Mouse (Mus musculus) neural tube, embryonic 12.5 days (tissue): ENCODE results near the gene Htra3. TPM values are rescaled to one million over a fixed set of nuclear protein-coding genes. Genes with fewer than 3 reads are reported as not detected.

Source experiments
- ATAC-seq: fragments of 200-750 bp; cut with Nextera tagmentation; 2 replicates; pipeline ENCODE4 v1.8.0; 2017; ENCODE audit warnings: low read depth, mild to moderate bottlenecking, moderate TSS enrichment, moderate library complexity; ENCODE audit not compliant: low FRiP score
- H3K27ac ChIP-seq: fragments of 300-500 bp; sonication (generic); 2 replicates; pipeline ENCODE4 v1.5.1; 2016
- H3K27me3 ChIP-seq: fragments of 300-500 bp; sonication (generic); replicated peaks from 2 replicates; pipeline ENCODE4 v1.6.1; 2016; ENCODE audit warnings: mild to moderate bottlenecking
- H3K36me3 ChIP-seq: fragments of 300-500 bp; sonication (generic); 2 replicates; pipeline ENCODE4 v1.6.1; 2016; ENCODE audit warnings: mild to moderate bottlenecking
- H3K4me1 ChIP-seq: fragments of 300-500 bp; sonication (generic); 2 replicates; pipeline ENCODE4 v1.6.1; 2016
- H3K4me2 ChIP-seq: fragments of 300-500 bp; sonication (generic); replicated peaks from 2 replicates; pipeline ENCODE4 v1.6.1; 2016; ENCODE audit warnings: mild to moderate bottlenecking
- H3K4me3 ChIP-seq: fragments of 300-500 bp; sonication (generic); 2 replicates; pipeline ENCODE4 v1.5.1; 2016
- H3K9ac ChIP-seq: fragments of 300-500 bp; sonication (generic); 2 replicates; pipeline ENCODE4 v1.6.1; 2016; ENCODE audit warnings: mild to moderate bottlenecking
- H3K9me3 ChIP-seq: fragments of 300-500 bp; sonication (generic); 2 replicates; pipeline ENCODE4 v1.6.1; 2016; ENCODE audit warnings: mild to moderate bottlenecking
- WGBS: fragments of 180-500 bp; shearing (Covaris S2); methylation state at CpG from one replicate; pipeline ENCODE4 v1.1.7; 2016; 5-methylcytosine and 5-hydroxymethylcytosine counted together
- polyA plus RNA-seq: library from polyadenylated mRNA; unstranded; fragments of >200 nt; fragmentation: Nextera tagmentation; extraction: Ambion mirVana; gene quantifications from 2 replicates; pipeline ENCODE4 v1.2.1, GENCODE M21; 2016

Gene Htra3
- polyA plus RNA-seq, 1 experiment from 2014 or later = 9.5 TPM

DNA sequence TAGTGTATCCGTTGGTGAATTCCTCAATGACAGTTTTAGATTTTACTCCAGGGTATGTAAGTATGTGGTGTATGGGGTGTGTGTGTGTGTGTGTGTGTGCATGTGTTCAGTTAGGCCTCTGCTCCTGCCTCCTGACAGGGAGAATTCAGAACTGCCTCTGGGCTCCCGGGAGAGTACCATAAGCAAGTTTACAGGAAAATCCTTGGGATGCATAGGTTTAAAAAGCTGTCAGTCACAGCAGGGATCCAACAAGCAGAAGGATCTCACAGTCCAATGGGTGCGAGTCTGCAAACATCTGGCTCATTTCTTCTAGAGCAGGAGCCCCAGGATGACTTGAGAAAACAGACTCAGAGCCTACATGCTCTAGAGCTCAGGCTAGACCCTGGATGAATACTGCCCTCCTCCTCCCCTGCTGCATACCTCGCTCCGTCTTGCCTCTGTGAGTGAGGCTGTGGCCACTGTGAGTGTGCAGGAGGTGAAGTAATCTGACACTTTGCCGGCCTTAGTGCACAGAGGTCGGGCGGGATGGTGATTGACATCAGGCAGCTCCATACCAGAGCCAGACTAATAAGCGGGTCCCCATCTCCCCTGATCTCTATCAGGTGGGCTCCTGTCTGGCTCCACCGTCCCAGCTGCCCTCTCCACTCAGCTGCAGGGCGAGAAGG is 9.7 kb downstream of the Htra3 start:
- Histone ChIP-seq H3K27me3 (no peaks in the 10 kb centered on the region), H3K27ac (no peak overlapping the region), H3K36me3 (no peaks in the 10 kb centered on the region), H3K9ac (no peak overlapping the region), H3K9me3 (no peaks in the 10 kb centered on the region), H3K4me1 (peaks cover 13% of the 10 kb centered on the region), H3K4me2 (no peak overlapping the region), H3K4me3 (no peak overlapping the region)
- 38% methylated on average over 11 of the region's 11 CpGs for WGBS
- no peak for ATAC-seq

DNA sequence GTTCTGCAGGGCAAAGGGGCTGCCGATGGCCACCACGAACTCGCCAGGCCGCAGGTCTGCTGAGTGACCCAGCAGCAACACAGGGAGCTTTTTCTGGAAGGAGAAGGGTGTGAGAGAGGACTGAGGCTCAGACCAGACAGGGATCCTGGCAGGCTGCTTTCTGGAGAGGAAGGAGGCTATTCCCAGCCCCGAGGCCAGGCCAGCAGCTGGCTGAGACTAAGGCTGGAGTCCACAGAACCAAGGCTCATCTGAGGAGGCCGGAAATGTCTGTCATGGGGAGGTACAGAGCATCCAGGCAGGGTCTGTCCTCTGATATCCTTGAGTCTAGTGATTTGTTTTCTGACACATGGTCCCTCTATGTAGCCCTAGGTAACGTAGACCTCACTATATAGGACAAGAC is 13.4 kb downstream of the Htra3 start:
- Histone ChIP-seq H3K4me3 (no peak overlapping the region), H3K4me2 (no peak overlapping the region), H3K9me3 (no peaks in the 10 kb centered on the region), H3K36me3 (no peaks in the 10 kb centered on the region), H3K27ac (no peak overlapping the region), H3K4me1 (peaks cover 13% of the 10 kb centered on the region; the same call in 1 of the 2 replicates), H3K27me3 (no peaks in the 10 kb centered on the region), H3K9ac (no peak overlapping the region)
- 88% methylated on average over 7 of the region's 7 CpGs for WGBS
- ATAC-seq = no peak

DNA sequence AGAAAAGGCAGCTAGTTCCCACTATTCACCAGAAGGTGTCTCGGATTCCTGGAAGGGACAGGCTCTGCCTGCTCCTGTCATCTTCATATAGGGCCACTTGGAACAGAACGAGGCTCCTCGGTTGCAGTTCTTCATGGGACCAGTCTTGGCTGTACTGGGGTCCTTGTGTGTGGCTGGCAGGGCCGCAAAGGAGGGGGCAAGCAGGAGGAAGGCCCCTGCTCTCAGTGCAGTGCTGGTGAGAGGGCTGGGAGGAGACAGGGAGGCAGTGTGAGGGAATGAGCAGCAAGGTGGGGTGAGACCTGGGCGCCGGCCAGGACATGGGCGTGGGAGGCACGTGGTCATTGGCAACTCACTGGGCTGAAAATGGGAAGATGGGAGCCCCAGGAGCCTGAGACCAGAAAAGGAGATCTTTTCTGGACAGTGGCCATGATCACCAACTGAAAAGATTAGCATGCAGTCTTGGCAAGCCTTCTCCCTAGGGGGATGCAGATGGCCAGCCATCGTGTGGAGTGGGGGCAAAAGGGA is 17.5 kb downstream of the Htra3 start:
- Histone ChIP-seq H3K4me3 (no peak overlapping the region), H3K27me3 (no peaks in the 10 kb centered on the region), H3K36me3 (no peaks in the 10 kb centered on the region), H3K27ac (no peak overlapping the region), H3K4me2 (no peak overlapping the region), H3K9me3 (no peaks in the 10 kb centered on the region), H3K9ac (no peak overlapping the region), H3K4me1 (no peaks in the 10 kb centered on the region)
- WGBS = 86% methylated on average over 9 of the region's 9 CpGs
- ATAC-seq = no peak

DNA sequence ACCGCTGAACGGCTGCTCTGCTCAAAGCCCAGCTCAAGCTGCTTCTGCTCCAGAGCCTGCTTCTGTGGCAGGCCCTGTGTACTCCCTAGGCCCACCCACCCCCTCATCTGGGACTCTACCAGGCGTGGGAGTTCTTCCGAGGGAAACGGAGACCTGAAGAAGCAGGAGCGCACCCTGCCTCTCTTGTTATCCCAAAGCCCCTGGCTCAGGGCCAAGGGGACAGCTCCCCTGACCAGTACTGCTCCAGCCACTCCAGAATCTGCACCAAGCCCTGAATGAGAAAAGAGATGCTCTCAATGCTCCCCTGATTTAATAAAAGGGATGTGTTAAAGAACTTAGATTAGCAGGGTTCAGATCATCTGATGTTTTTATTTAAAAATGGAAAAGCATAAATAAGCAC is 18.4 kb downstream of the Htra3 start:
- 77% methylated on average over 6 of the region's 6 CpGs for WGBS
- H3K36me3 ChIP-seq = no peaks in the 10 kb centered on the region
- H3K4me3 ChIP-seq = no peak overlapping the region
- no peaks in the 10 kb centered on the region for H3K27me3 ChIP-seq
- no peaks in the 10 kb centered on the region for H3K4me1 ChIP-seq
- H3K9ac ChIP-seq = no peak overlapping the region
- H3K9me3 ChIP-seq = no peaks in the 10 kb centered on the region
- H3K4me2 ChIP-seq = no peak overlapping the region
- no peak for ATAC-seq
- no peak overlapping the region for H3K27ac ChIP-seq

DNA sequence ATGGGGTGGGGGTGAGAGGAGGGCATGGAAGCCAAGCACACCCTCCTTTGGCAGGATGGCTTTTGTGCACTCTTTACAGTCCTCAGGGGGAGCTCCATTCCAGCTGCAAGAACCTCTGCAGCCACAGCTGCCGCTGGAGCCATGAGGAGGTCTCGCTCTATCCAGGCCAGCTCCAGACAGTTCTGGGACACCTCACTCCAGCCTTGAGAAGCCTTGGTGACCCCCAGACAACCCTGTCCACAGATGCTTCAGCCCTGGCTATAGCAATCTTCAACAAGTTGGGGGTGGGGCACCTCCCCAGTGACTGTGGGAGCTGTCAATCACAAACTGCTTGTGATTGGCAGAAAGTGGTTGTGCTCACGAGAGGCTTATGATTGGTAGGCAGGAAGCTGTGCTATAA is 20.1 kb downstream of the Htra3 start:
- no peak overlapping the region for H3K27ac ChIP-seq
- no peak overlapping the region for H3K9ac ChIP-seq
- no peaks in the 10 kb centered on the region for H3K27me3 ChIP-seq
- no peak overlapping the region for H3K4me3 ChIP-seq
- no peak for ATAC-seq
- H3K4me2 ChIP-seq = no peak overlapping the region
- H3K36me3 ChIP-seq = no peaks in the 10 kb centered on the region
- H3K9me3 ChIP-seq = no peaks in the 10 kb centered on the region
- H3K4me1 ChIP-seq = no peaks in the 10 kb centered on the region
- 68% methylated on average over 3 of the region's 3 CpGs for WGBS

DNA sequence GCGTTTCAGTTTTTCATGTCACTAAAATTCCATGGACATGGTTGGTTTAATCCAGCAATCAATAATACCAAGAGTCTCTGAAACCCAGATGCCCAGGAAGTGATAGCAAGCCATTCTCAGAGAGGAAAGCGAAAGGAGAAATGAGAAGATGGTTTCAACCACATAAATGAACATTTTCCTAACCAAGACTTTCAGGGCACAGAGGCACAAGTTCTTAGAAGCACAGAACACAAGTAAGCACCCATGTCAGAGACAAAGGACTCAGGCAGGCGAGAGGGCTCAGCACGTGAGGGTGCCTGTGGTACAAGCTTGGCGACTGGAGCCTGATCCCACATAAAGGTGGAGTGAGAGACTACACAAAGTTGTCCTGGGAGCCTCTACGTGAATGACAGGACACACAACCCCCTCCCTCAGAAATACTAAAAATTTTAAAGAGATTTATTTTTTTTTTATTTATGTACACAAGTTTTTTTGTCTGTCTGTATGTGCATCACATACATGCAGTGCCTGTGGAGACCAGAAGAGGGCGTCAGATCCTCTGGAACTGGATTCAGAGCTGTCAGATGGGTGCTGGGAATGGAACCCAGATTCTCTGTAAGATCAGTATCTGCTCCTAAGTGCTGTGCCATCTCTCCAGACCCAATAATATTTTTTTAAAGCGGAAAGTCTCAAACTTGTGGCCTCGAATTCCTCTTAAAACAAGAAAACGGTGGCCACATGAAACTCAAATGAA is 23.7 kb downstream of the Htra3 start:
- Histone ChIP-seq H3K4me3 (no peak overlapping the region), H3K4me2 (no peak overlapping the region), H3K9me3 (no peaks in the 10 kb centered on the region), H3K36me3 (no peaks in the 10 kb centered on the region), H3K27ac (no peak overlapping the region), H3K9ac (no peak overlapping the region), H3K27me3 (no peaks in the 10 kb centered on the region), H3K4me1 (no peaks in the 10 kb centered on the region)
- no peak for ATAC-seq
- 89% methylated on average over 10 of the region's 10 CpGs for WGBS

DNA sequence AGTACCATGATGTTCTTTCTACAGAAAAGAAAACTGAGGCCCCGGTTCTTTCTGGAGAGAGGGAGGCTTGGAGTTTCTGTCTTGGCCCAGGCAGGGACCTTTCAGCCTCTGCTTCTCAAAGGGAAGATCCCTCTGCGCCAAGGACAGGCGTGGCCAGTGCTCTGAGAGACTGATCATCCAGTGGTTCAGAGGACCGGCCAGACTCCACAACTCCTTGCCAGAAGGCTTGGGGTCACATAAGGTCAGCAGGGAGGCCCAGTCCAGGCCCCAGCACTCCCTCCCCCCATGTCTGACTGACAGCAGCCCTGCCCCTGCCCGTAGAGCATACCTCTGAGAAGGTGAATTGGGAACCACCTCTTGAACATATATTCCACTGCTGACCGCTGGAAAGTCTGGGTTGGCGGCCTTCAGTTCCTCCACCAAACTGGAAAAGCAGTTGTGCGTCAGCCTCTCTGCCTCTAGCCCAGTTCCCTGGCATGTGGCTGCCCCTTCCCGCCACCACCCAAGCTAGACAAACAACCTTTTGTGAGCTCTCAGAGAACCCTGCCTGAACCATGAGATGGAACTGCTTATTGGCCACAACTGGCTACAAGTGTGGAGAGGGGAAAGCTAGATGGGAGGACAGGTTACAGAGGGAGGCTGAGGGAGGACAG is 25.7 kb downstream of the Htra3 start:
- Histone ChIP-seq H3K4me2 (no peak overlapping the region), H3K27ac (no peak overlapping the region), H3K9me3 (no peaks in the 10 kb centered on the region), H3K27me3 (no peaks in the 10 kb centered on the region), H3K4me1 (no peaks in the 10 kb centered on the region), H3K9ac (no peak overlapping the region), H3K36me3 (no peaks in the 10 kb centered on the region), H3K4me3 (no peak overlapping the region)
- 83% methylated on average over 9 of the region's 9 CpGs for WGBS
- no peak for ATAC-seq

DNA sequence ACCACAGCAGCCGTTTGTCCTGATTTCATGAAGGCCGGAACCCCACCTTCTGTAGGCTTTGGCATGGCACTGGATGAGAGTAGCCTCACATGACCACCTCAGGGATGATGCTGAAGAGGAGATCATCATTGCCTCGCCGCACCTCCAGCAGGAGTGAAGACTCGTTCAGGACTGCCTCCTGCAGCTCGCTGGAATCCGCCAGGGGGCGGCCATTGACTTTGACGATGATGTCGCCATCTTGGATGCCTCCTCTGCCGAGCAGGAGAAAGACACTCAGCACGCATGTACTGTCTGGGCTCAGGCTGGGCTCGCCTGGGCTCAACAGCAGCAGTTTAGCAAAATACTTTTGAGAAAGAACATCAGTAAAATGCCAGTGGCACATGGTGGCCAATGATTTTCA is 26.7 kb downstream of the Htra3 start:
- 85% methylated on average over 13 of the region's 13 CpGs for WGBS
- H3K27ac ChIP-seq = no peak overlapping the region
- no peaks in the 10 kb centered on the region for H3K4me1 ChIP-seq
- H3K27me3 ChIP-seq = no peaks in the 10 kb centered on the region
- no peak overlapping the region for H3K9ac ChIP-seq
- no peak for ATAC-seq
- H3K9me3 ChIP-seq = no peaks in the 10 kb centered on the region
- no peaks in the 10 kb centered on the region for H3K36me3 ChIP-seq
- no peak overlapping the region for H3K4me3 ChIP-seq
- no peak overlapping the region for H3K4me2 ChIP-seq

DNA sequence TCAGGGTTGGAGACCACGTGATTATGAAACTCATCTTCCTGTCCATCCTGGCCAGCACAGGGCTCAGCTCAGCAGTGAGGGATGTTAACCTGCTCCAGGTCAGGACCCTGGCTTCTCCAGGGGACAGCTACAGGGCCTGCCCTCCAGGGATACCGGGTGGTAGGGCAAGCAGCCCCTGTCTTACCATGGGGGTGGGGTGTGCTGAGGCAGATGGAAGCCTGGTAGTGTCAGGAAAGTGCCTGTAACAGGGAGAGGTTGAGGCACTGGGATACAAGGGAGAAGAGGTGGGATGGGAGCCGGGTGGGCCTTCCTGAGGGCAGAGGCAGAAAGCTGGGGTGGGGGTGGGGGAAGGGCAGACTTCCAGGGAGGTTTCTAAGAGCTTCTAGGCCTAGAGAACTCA is 27.3 kb downstream of the Htra3 start:
- H3K27me3 ChIP-seq = no peaks in the 10 kb centered on the region
- H3K4me2 ChIP-seq = no peak overlapping the region
- 76% methylated on average over 3 of the region's 3 CpGs for WGBS

DNA sequence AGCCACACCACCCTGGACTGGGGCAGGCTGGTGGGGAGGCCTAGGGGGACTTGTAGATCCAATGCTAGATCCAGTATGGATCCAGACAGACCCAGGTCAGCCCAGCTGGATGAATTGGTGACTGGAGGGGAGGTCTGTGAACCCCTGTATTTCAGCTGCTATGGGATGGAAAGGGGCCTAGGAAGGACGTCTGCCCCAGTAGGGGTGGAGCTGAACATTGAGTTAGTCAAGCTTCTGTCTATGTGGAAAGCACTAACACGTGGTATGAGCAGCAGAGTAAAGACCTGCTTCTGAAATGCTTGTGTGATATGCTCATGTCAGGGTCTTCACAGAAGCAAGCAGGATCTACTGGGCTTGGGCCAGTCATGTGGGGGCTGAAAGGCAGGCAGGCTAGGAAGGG is 31.4 kb downstream of the Htra3 start:
- ATAC-seq = no peak
- H3K27ac ChIP-seq = no peak overlapping the region
- no peak overlapping the region for H3K4me3 ChIP-seq
- H3K9me3 ChIP-seq = no peaks in the 10 kb centered on the region
- no peaks in the 10 kb centered on the region for H3K27me3 ChIP-seq
- H3K4me1 ChIP-seq = no peaks in the 10 kb centered on the region
- H3K36me3 ChIP-seq = no peaks in the 10 kb centered on the region
- no peak overlapping the region for H3K9ac ChIP-seq
- 62% methylated on average over 2 of the region's 2 CpGs for WGBS
- no peak overlapping the region for H3K4me2 ChIP-seq

More for the DNA sequence above, 27.3 kb downstream of the Htra3 start:
- H3K4me3 ChIP-seq = no peak overlapping the region
- H3K9me3 ChIP-seq = no peaks in the 10 kb centered on the region
- H3K36me3 ChIP-seq = no peaks in the 10 kb centered on the region
- no peaks in the 10 kb centered on the region for H3K4me1 ChIP-seq
- H3K9ac ChIP-seq = no peak overlapping the region
- H3K27ac ChIP-seq = no peak overlapping the region
- no peak for ATAC-seq

DNA sequence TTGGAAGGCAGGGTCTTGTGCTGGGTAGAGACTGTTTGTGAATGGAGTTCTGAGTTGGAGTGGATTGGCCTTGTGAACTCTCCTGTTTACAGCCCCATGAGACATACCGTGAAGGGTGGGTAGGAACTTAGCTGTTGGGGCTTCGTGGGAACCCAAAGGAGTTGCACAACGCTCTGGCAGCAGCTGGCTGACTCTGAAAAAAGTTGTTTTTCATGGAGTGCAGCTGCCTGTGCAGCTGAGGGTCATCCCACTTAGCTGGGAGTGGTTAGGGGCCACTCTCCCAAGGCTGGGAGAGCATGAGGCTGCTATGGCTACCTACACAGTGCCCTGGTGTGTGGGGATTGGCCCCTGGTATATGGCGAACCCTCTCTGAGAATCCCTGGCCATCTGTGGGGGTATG is 32.0 kb downstream of the Htra3 start:
- no peak overlapping the region for H3K9ac ChIP-seq
- H3K4me1 ChIP-seq = no peaks in the 10 kb centered on the region
- no peak overlapping the region for H3K27ac ChIP-seq

DNA sequence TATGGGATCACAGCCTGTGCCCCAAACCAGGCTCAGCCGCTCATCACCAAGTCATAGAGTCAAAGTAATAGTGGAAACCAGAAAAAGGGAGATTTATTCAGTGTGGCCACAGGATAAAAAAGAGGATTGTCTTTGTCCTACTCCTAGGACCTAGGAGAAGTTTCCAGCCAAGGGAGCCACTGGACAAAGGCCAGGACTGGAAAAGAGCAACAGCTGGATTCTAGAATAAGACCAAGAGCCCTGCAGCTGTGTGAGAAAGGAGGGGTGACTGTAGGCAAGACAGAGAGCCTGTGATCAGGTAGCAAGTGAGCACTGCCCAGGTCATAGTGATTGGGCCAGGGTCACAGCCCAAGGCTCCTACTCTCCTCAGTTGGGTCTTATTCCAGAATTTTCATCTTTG is 32.7 kb downstream of the Htra3 start:
- ATAC-seq = no peak
- Histone ChIP-seq H3K27ac (no peak overlapping the region), H3K36me3 (no peaks in the 10 kb centered on the region), H3K9ac (no peak overlapping the region), H3K27me3 (no peaks in the 10 kb centered on the region), H3K4me1 (no peaks in the 10 kb centered on the region), H3K4me2 (no peak overlapping the region), H3K4me3 (no peak overlapping the region), H3K9me3 (no peaks in the 10 kb centered on the region)
- WGBS = 97% methylated on average over 1 of the region's 1 CpGs

More for the DNA sequence above, 32.0 kb downstream of the Htra3 start:
- Histone ChIP-seq H3K36me3 (no peaks in the 10 kb centered on the region), H3K9me3 (no peaks in the 10 kb centered on the region), H3K27me3 (no peaks in the 10 kb centered on the region), H3K4me2 (no peak overlapping the region), H3K4me3 (no peak overlapping the region)
- WGBS = 74% methylated on average over 4 of the region's 4 CpGs
- no peak for ATAC-seq
